Mouse (Mus musculus) heart, adult 2 months (tissue): Measurements from ENCODE around the gene Map2. TPM values are rescaled to one million over a fixed set of nuclear protein-coding genes. Genes with fewer than 3 reads are reported as not detected.

Experiments
- DNase-seq, 2 experiments: peaks; one replicate each; pipeline ENCODE4 v3.0.0; 2021
- H3K27ac ChIP-seq: fragments of 200-600 bp; 2 replicates; pipeline ENCODE4 v1.8.1; 2022
- H3K27me3 ChIP-seq: fragments of 200-500 bp; 2 replicates; pipeline ENCODE4 v1.6.1; 2012; ENCODE audit warnings: mild to moderate bottlenecking, low read length, inconsistent platforms, mixed read lengths; ENCODE audit not compliant: control insufficient read depth, insufficient read depth
- H3K36me3 ChIP-seq: fragments of 200-500 bp; 2 replicates; pipeline ENCODE4 v1.6.1; 2012; ENCODE audit warnings: low read length, inconsistent platforms; ENCODE audit not compliant: control insufficient read depth, insufficient read depth
- H3K4me1 ChIP-seq: fragments of 200-500 bp; 2 replicates; pipeline ENCODE4 v1.6.1; 2011; ENCODE audit warnings: low read length; ENCODE audit not compliant: control insufficient read depth, insufficient read depth
- H3K4me3 ChIP-seq: fragments of 200-600 bp; 2 replicates; pipeline ENCODE4 v1.8.1; 2022
- H3K79me2 ChIP-seq: fragments of 200-500 bp; replicated peaks from 2 replicates; pipeline ENCODE4 v1.6.1; 2012; ENCODE audit warnings: mild to moderate bottlenecking, inconsistent platforms, low read length, moderate library complexity, mixed read lengths; ENCODE audit not compliant: control insufficient read depth, insufficient read depth
- H3K9ac ChIP-seq: fragments of 200-500 bp; 2 replicates; pipeline ENCODE4 v1.6.1; 2012; ENCODE audit warnings: low read depth, mild to moderate bottlenecking, control low read depth, inconsistent platforms, low read length, mixed read lengths
- CTCF ChIP-seq: fragments of 200-600 bp; IDR thresholded peaks from 2 replicates; pipeline ENCODE4 v1.8.1; 2022; ENCODE audit warnings: antibody characterized with exemption, mild to moderate bottlenecking, moderate library complexity
- EP300 ChIP-seq: fragments of 200-500 bp; IDR thresholded peaks from 2 replicates; pipeline ENCODE4 v1.6.1; 2011; ENCODE audit warnings: low read depth, low read length, control low read depth; ENCODE audit not compliant: insufficient read depth
- POLR2A ChIP-seq: fragments of 200-500 bp; IDR thresholded peaks from 2 replicates; pipeline ENCODE4 v1.6.1; 2011; ENCODE audit warnings: mild to moderate bottlenecking, low read depth, low read length, control low read depth; ENCODE audit not compliant: insufficient read depth
- WGBS: fragments of 180-500 bp; shearing (Covaris S2); methylation state at CpG from one replicate; pipeline ENCODE4 v1.1.7; 2018; 5-methylcytosine and 5-hydroxymethylcytosine counted together
- intact Hi-C: fragments of 180-260 bp; cut with DNase I; formaldehyde crosslinking; loops from one replicate; pipeline ENCODE4 v1.15.1; 2025
- polyA plus RNA-seq: library from polyadenylated mRNA; depleted of rRNA; stranded (reverse); fragments of >200 nt; gene quantifications from 2 replicates; pipeline ENCODE4 v1.2.3, GENCODE M21; 2012
- total RNA-seq, 2 experiments: library from RNA; stranded (reverse); gene quantifications; 2 replicates each; pipeline ENCODE4 v1.2.3; 2021

Gene Map2
- total and polyA plus RNA-seq, 3 experiments, result 2.2 to 4.2 (median 3.8) TPM

GRCm38 (mm10) chr1:66407270-66407967 lies 232.3 kb downstream of the Map2 start:
- Histone ChIP-seq H3K79me2 (no peaks in the 10 kb centered on the region), H3K27ac (no peak overlapping the region), H3K27me3 (no peaks in the 10 kb centered on the region), H3K4me3 (no peak overlapping the region), H3K4me1 (no peaks in the 10 kb centered on the region), H3K36me3 (no peaks in the 10 kb centered on the region), H3K9ac (no peak overlapping the region)
- DNase-seq, result no peak
- intact Hi-C loops, result no loop called here
- TF ChIP-seq EP300 (no peak), CTCF (no peak), POLR2A (no peak)
- WGBS, result 75% methylated on average over 13 of the region's 13 CpGs

- no peak for DNase-seq
- no peaks in the 10 kb centered on the region for H3K36me3 ChIP-seq
- no peaks in the 10 kb centered on the region for H3K4me1 ChIP-seq
- TF ChIP-seq EP300 (no peak), CTCF (no peak), POLR2A (no peak)
- no peaks in the 10 kb centered on the region for H3K27me3 ChIP-seq
- no peak overlapping the region for H3K27ac ChIP-seq
- no peak overlapping the region for H3K4me3 ChIP-seq
- no peaks in the 10 kb centered on the region for H3K79me2 ChIP-seq
- intact Hi-C loops, result no loop called here
- no peak overlapping the region for H3K9ac ChIP-seq
Measured at GRCm38 (mm10) chr1:66418360-66418759, 243.3 kb downstream of the Map2 start.

- WGBS, result 83% methylated on average over 5 of the region's 5 CpGs
- Histone ChIP-seq H3K36me3 (no peaks in the 10 kb centered on the region), H3K27me3 (no peaks in the 10 kb centered on the region), H3K4me1 (no peaks in the 10 kb centered on the region; the same call in 1 of the 2 replicates), H3K9ac (no peak overlapping the region), H3K27ac (no peak overlapping the region), H3K79me2 (no peaks in the 10 kb centered on the region), H3K4me3 (no peak overlapping the region)
- TF ChIP-seq EP300 (no peak), POLR2A (no peak), CTCF (no peak)
- intact Hi-C loops, result no loop called here
- DNase-seq, result no peak
Measured at GRCm38 (mm10) chr1:66426073-66426472, 251.0 kb downstream of the Map2 start.

GRCm38 (mm10) chr1:66430962-66431361 lies 255.9 kb downstream of the Map2 start:
- Histone ChIP-seq H3K4me3 (no peak overlapping the region), H3K4me1 (no peaks in the 10 kb centered on the region; the same call in 1 of the 2 replicates), H3K79me2 (no peaks in the 10 kb centered on the region), H3K36me3 (no peaks in the 10 kb centered on the region), H3K27me3 (no peaks in the 10 kb centered on the region), H3K9ac (no peak overlapping the region), H3K27ac (no peak overlapping the region)
- TF ChIP-seq CTCF (no peak), POLR2A (no peak), EP300 (no peak)
- no peak for DNase-seq
- intact Hi-C loops, result no loop called here

- intact Hi-C loops, result no loop called here
- WGBS, result 76% methylated on average over 6 of the region's 6 CpGs
Measured at GRCm38 (mm10) chr1:66431472-66431871, 256.4 kb downstream of the Map2 start.

GRCm38 (mm10) chr1:66438069-66438468 lies 263.0 kb downstream of the Map2 start:
- WGBS, result 71% methylated on average over 2 of the region's 2 CpGs
- no peaks in the 10 kb centered on the region for H3K4me1 ChIP-seq
- no peak for DNase-seq
- H3K79me2 ChIP-seq, result no peaks in the 10 kb centered on the region
- H3K36me3 ChIP-seq, result no peaks in the 10 kb centered on the region
- H3K27ac ChIP-seq, result no peak overlapping the region
- no peak overlapping the region for H3K4me3 ChIP-seq
- H3K9ac ChIP-seq, result no peak overlapping the region
- intact Hi-C loops, result no loop called here
- H3K27me3 ChIP-seq, result no peaks in the 10 kb centered on the region
- no peak for TF ChIP-seq POLR2A
- TF ChIP-seq EP300, result no peak
- no peak for TF ChIP-seq CTCF

More at GRCm38 (mm10) chr1:66431472-66431871, 256.4 kb downstream of the Map2 start:
- Histone ChIP-seq H3K27me3 (no peaks in the 10 kb centered on the region), H3K79me2 (no peaks in the 10 kb centered on the region), H3K4me1 (no peaks in the 10 kb centered on the region; the same call in 1 of the 2 replicates), H3K9ac (no peak overlapping the region), H3K4me3 (no peak overlapping the region), H3K27ac (no peak overlapping the region), H3K36me3 (no peaks in the 10 kb centered on the region)
- TF ChIP-seq CTCF, result no peak
- TF ChIP-seq POLR2A, result no peak
- no peak for TF ChIP-seq EP300
- DNase-seq, result no peak
